Mouse (Mus musculus) lung, postnatal 10 days (tissue): Measurements from ENCODE around the gene Csf2ra.
"Not testable (repeated sequence)": the region's sequence is repeated elsewhere in the genome, so short reads cannot be mapped to it uniquely, and the experiment has no call there.

Experiments
- DNase-seq: peaks from one replicate; pipeline ENCODE4 v3.0.0; 2021

The Csf2ra gene

DNA sequence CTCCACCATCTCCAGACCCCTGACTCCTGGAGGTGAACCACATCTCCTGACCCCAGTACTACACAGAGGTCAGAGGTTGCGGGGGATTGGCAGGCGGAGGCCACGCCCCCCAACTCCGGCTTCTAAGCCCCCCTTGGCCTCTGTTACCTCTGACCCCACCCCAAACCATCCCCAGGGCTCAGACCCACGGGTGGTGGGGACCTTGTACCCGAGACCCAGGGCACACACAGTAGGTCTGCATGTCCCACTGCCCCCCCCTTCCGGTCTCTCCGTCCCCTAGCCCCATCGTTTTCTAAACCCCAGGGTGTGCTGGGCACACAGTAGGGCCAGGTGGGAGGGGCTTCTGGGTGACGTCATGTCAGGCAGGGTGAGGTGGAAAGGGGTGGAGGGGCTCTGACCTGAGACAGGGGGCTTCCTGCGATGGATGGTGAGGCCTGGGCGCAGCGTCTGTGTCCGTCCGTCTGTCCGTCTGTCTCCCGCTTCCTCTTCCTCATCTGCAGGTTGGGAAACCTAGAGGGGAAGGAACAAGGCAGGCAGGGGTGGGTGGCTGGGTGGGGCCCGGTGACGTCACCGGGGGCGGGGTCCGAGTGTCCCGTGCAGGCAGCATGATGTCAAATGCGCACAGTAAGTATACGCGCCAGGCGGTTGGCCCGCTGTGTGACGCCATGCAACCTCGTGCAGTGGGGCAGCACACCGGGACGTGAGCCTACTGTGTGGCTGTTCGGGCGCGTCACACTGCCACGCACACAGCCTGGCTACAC is at the start of gene Csf2ra:
TSS of gene Csf2ra (minus strand) at position 489 of the 761 bp plus-strand sequence.
- DNase-seq = peak; percentile 38

DNA sequence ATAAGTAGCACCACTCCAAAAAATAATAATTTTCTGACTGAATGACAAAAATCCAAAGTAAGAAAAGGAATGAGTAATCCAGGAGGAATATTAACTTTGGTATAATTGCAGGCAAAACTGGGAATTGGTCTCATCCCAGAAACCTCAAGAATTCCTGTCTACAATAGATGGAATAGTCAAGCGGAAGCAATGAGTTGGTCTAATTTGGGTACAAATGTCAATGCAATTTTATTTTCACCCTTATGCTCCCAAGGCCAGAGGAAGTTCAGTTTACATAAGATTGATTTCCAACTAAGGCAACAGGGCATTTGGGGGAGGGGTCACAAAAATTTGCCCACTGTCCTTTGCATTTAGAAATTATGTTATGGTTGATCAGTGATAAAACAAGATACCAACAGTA is 47.2 kb upstream of the Csf2ra start:
- no peak for DNase-seq

DNA sequence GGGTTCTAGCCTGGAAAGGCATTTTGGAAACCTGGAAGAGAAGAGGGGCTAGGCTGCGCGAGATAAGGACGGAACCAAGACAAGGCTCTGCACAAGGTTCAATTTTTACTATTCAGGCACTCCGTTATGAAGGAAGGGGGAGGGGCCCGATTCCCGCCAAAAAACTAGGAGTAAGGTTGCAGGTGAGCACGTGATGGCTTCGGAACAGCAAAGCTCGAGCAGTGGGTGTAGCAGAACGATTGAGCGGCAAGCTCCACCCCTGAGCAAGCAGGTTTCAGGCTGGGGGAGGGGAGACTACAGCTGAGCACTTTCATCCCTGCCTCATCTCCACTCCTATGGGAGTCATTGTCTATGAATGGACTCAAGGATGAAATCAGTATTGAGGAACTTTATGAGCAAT is 40.9 kb upstream of the Csf2ra start:
- DNase-seq = not testable (repeated sequence)

DNA sequence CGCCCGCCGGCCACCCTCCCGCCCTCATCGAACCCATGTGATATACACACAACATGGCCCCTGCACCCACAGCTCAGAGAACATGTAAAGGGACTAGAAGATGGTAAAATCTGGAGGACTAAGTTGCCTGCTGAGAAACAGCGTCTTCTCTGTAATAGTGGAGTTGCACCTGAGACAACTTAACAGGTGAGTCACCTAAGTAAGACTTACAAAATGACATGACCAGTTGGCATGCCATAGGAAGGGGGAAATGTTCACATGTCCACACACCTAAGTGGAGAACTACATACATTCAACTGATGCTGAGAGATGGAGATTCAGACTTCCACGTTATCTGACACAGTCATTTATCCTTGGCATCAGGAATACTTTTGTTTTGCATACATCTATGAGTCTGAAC is 38.9 kb upstream of the Csf2ra start:
- DNase-seq = no peak

DNA sequence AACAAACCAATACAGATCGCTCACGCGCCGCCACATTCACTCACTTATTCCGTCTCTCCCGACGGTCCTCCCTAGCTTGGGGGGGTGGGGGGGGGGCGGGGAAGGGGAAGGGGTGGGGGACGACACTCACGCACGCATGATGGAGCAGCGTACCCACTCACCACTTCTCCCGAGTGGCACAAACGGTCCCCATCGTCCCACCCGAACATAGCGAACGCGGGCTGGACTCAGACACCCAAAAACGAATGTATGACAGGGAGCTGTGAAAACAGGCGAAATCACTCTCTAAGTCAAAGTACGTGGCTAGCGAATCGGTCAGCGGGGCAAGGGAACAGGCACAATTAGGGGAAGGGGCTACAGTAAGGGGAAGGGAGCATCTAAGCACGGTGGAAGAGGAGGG is 38.4 kb upstream of the Csf2ra start:
- DNase-seq = peak; percentile 14

DNA sequence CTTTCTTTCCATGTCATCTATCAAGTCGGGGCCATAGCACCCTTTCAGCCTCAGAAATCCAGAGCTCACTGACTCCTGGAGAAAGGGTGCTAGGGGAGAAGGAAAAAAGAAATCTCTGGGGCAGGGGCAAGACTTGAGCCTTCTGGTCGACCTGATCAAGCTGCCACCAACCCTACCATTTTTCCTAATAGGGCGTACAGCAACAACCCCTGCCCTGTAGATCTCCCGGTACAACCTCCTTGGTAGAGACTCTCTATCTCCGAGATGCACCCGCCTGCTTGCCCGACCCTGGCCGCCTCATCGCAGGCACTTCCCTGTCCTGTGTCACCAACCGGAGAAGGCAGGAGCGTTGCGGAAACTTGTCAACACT is 38.0 kb upstream of the Csf2ra start:
- peak; percentile 42 for DNase-seq

DNA sequence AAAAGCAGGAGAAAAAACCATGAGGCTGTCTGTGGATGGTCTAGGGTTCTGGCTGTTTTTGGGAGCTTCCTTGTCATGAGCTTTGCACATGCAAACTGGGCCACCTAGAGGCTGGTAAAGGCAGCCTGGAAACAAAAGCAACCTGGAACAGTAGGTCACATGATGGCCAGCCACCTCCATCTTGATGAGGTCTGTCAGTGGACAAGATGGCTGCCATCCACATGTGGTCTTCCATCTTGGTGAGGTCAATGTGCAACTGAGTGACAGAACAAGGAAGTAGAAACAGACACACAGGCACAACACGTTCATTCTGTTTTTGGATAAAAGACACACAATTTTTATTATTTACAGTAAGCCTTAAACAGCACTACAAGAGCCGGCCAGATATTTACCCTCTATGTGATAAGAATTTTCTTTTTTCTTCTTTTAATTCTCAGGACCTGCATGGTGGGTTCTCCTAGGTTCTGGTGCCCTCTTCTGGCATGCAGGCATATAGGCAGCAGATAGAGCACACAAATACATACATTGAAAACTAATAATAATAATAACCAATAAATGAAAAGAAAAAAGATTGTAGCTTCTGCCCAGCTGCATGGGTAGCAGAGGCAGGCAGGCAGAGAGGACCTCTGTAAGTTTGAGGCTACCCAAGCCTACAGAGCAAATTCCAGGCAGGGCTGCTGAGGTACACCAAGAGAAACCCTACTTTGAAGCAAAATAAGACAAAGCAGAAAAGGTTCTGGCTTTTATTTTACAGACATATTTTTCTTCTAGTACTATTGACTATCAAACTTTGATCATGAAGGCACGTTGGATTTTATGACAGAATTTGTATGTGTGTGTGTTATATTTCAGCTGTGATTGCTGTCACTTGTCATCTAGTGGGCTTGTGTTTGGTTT is 37.4 kb upstream of the Csf2ra start:
- DNase-seq = peak; percentile 78

DNA sequence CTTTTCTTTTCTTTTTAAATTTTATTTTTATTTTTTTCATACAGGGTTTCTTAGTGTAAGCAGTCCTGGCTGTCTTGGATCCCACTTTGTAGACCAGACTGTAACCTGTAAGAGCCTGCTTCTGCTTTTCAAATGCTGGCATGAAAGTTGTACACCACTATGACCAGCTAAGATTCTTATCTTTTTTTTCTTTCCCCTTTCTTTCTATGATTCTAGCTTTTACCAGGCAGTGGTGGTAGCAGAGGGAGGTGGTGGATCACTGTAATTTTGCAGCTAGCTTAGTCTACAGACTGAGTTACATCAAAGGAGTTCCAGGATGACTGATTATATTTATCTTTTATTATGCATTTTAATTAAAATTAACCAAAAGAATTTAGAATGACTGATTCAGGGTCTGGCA is 36.7 kb upstream of the Csf2ra start:
- no peak for DNase-seq

DNA sequence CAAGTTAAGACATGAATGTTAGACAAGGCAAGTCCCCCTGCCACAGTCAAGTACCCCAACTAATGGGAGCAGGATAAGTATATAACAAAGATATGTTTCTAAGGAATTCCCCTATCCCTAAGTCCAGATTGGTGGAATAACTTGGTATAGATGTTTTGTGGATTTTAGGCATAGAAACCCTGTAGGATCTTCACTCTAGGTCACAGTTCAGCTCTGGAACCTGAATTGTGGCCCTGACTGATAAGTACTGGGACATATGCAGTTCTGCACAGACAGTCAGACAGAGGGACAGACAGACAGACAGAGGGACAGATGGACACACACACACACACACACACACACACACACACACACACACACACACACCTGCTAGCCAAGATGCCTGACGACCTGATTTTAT is 36.0 kb upstream of the Csf2ra start:
- no peak for DNase-seq

DNA sequence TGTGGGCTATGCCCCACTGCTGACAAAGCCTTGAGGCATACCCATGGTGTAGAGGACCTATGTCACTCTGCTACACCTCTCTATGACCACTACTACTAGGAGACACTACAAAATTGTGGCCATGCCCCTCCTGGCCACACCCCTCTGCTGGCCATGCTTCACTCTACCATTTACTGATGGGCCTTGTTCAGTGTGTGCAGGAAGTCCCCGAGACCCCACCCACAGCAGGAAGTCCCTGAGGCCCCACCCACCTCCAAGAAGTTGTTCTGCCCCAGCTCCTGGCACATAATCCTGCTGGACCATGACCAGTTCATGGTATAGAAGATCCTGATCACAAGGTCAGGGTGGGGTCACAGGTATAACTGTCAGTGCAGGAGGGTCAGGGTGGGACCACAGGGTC is 33.0 kb upstream of the Csf2ra start:
- no peak for DNase-seq

DNA sequence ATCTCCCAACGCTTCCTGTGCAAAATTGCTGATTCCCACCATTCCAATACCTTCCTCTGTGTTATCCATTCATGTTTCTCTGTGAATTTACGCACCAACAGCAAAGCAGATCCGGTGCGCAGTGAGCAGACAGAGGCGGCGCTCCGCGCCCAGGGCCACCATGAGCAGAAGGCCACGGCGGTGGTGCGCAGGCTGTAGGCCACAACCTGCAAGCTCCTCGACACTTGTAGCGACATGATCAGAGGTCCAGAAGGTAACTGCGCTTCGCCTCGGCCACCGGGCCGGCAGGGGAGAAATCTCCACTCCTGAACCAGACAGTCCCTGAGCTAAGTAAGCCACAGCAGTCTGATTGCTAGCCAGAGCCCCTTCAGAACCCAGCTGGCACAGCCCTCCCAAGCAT is 29.5 kb upstream of the Csf2ra start:
- DNase-seq = no peak

DNA sequence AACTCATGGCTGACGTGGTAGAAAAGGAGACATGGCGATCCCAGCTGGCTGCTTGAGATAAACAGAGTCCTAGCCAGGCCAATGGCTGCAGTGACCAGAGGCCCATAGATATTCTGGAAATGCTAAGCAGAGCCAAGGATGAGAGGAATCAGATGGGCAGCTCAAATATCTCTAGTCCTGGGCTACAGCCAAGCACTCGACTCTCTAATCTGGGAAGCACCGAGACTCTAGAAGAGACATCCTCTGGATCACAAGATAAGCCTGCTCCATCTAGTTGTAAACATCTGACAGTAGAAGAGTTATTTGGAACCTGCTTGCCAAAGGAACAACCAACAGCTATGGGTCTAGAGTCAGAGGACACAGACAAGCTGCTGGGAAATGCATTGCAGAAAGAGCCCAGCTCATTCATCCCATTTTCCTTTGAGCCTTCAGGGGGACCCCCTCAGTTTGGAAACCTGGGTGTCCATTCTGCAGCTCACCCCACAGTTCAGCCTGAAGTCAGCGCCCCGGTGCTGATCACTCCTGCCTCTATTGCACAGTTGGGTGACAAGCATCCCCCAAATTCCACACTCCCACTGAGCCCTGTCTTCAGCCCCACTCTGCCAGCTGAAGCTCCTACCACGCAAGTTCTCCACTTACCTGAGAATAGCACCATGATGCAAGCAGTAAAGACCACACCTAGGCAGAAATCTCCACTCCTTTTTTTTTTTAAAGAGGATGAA is 28.1 kb upstream of the Csf2ra start:
- no peak for DNase-seq

DNA sequence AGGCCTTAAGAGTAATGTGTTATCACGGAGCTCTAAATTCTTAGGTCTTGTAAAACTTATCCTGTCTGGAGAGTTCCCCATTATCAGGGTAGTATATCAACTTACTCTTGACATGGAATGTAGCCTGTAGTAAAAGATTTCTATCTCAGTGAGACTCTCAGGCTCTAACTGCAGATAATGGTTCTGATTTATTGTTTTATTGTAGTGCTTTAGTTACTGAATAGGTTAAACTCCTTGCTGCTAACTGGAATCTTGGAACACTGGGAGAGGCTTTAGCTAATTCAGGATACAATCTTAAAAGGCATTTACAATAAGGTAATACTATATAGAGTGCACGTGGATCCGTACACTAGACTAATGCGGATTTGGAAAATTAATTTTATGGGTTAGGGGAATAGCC is 19.1 kb upstream of the Csf2ra start:
- DNase-seq = not testable (repeated sequence)

DNA sequence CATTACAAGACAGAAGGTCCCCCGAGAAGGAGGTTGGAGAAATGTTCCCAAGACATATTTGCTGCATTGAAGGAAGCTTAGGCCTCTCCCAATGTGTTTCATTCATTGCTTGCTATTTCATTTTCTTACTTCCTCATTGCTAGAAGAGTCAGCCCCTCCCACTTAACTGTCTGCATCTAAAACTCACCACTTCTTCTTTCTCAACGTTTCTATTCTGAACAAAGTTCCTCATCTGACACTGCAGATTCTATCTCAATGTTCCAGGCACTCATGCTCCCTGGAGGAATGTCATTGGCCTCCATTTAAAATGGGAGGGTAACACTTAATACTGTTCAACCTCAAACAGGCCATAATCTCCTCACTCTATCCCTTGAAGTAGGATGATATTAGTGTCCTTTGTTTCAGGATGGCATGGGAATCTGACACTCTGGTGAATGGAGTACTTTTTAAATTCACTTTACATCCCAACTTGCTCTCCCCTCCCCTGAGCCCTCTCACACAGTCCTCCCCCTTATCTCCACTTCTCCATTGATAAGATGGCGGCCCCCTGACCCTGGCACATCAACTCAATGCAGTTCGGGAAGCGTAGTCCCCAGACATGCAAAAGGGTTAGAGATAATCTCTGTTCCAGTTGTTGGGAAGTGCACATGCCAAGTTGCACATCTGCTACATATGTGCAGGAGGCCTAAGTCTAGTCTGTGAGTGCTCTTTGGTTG is 16.6 kb upstream of the Csf2ra start:
- DNase-seq = no peak

DNA sequence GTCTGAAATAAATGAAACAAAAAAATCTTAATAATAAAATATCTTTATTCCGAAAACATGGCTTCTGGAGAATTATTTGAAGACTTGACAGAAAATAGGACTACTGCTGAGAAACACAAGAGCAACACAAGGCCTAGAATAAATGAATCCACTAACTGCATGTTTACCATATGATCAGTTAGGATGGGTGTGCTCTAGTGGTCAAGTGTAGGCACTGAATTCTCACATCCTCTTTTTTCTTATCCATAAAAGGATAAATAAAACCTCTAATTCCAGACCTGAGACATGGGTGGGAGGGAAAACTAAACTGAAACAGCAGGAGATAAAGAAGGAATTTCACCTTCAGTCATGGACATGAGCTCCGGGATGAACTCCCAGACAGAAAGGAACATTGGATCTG is 9.7 kb upstream of the Csf2ra start:
- no peak for DNase-seq

DNA sequence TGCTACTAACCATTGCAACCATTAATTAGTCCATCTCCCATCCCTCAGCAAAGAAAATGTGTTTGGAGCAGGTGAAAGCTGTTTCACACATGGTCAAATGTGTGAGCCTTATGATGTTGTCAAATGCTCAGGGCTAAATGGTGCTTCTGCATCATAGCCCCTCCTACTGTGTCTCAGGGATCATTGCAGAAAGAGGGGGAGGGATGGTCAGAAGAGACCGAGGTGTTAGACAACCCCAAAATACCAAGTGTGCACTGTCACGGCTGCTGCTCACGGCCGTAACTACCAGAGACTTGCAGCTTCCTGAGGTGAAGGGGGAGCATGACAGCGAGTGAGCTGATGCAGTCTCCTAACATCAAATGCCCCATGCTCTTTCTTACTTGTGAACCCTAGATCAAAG is 6.3 kb upstream of the Csf2ra start:
- no peak for DNase-seq

DNA sequence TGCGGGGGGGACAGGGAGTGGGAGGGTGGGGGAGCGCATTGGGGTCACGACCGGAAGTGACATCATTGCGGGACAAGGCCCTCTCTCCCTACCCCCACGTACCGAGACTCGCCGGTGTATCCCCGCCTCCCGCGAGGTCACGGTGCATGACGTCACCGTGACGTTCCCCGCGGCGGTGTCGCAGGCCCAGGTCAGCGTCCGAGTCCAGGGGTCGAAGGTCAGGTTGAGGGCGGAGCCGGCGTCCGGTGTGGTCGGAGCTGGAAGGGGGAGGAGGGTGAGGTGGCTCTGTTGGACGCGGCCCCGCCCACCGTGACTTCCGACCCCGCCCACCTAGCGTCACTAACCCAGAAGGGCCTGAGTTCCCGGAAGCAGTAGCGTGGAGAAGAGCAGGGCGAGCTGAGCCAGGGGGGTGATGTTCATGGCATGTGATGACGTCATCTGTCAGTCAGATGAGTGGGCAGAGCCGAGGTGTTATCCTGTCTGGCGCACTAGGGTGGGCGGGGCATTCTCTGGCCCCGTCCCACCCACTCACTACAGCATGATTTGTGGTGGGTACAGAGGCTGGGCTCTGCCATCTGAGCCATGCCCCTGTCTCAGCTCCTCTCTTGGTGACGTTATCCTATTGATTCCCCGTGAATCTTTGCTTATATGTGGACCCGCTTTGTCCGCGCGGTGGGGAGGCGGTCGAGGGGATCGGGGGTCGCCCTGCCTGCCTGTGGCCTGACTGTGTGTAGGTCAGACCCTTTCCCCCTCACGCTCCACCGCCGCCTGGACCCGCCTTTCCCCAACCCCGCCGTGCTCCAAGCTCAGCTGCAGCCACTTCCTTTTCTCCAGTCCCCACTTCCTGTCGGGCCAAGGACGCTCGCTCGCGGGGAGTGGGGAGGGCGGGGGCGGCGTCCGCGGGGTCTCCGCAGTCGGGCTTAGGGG is 1.0 kb downstream of the Csf2ra start:
- peak; percentile 91 for DNase-seq

DNA sequence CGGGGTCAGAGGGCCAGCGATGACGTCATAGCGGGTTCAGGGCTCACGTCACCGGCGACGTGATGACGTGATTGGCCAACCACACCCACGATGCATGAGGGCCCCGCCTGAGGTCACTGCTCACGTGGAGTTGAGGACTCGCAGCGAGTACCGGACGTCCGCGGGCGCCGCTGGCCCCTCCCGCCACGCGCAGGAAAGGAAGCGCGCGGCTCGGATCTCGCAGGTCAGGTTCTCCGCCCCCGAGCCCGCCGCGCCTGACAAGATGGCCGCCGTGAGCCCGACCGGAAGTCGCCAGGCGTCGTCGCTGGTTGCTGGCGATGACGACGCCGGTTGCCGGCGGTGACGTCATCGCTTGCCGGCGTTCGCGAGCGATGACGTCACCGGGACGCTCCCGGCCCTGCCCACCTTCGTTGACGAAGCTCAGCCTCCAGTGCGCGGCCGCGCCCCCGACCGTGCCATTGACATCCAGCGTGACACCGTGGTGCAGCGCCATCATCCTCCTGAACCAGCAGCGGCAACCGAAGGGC is 1.8 kb downstream of the Csf2ra start:
- DNase-seq = peak; percentile 81

DNA sequence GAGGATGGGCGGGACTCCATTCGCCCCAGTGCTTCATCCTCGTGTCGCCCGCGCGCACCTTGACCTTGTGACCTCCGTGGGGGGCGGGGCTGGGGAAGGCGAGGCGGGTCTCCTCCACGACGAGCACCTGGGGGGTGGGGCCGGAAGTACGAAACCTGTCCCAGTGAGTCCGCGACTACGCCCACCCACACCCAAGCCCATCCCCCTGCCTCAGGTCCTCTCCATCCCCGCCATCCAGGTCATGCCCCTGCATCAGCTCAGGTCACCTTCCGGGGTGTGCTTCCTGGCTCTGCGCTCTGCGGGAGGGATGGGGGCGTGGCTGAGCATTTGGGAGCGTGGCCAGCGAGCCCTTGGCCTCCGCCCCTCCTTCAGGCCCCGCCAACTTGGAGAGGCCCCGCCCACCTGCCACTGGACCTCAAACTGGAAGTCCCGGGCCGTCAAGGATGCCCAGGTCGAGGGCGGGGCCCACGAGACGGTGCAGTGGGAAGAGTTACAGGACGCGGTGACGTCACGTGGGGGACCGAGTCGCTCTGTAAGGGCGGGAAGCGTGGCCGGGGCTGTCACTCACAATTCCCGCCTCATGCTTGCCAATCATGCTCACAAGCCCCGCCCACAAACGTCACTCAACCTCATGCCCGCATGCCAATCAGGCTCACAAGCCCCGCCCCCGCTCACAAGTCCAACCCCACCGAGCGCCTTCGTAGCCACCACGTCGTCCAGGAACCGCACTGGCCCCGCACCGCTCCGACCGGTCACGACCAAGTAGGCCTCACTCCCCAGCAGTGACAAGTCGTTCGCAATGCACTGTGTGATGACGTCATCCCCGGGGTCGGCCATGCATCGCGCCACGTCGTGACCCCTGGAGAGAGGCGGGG is 2.5 kb downstream of the Csf2ra start:
- peak; percentile 63 for DNase-seq
